Mouse (Mus musculus) embryonic facial prominence, embryonic 14.5 days (tissue): Measurements from ENCODE around the gene Morc3. TPM values are rescaled to one million over a fixed set of nuclear protein-coding genes. Genes with fewer than 3 reads are reported as not detected.

Experiments used
- ATAC-seq: fragments of 200-750 bp; cut with Nextera tagmentation; 2 replicates; pipeline ENCODE4 v1.8.0; 2017; ENCODE audit warnings: low read depth, moderate number of reproducible peaks, moderate TSS enrichment
- DNase-seq: peaks from one replicate; pipeline ENCODE4 v3.0.0-alpha.2; 2015; ENCODE audit warnings: low spot score
- H3K27ac ChIP-seq: fragments of 300-500 bp; sonication (generic); replicated peaks from 2 replicates; pipeline ENCODE4 v1.5.1; 2014; ENCODE audit warnings: low read depth, mild to moderate bottlenecking, low read length, moderate library complexity
- H3K27me3 ChIP-seq: fragments of 300-500 bp; sonication (generic); replicated peaks from 2 replicates; pipeline ENCODE4 v1.6.1; 2014; ENCODE audit warnings: low read length; ENCODE audit not compliant: control insufficient read depth, insufficient read depth
- H3K36me3 ChIP-seq: fragments of 300-500 bp; sonication (generic); 2 replicates; pipeline ENCODE4 v1.6.1; 2014; ENCODE audit warnings: low read length, mixed read lengths; ENCODE audit not compliant: control insufficient read depth, insufficient read depth
- H3K4me1 ChIP-seq: fragments of 300-500 bp; sonication (generic); 2 replicates; pipeline ENCODE4 v1.6.1; 2014; ENCODE audit warnings: antibody characterized with exemption, low read length; ENCODE audit not compliant: control insufficient read depth, insufficient read depth
- H3K4me2 ChIP-seq: fragments of 300-500 bp; sonication (generic); 2 replicates; pipeline ENCODE4 v1.6.1; 2014; ENCODE audit warnings: low read depth, mild to moderate bottlenecking, low read length, moderate library complexity, mixed read lengths
- H3K4me3 ChIP-seq: fragments of 300-500 bp; sonication (generic); 2 replicates; pipeline ENCODE4 v1.5.1; 2014; ENCODE audit warnings: low read depth, mild to moderate bottlenecking, low read length
- H3K9ac ChIP-seq: fragments of 300-500 bp; sonication (generic); 2 replicates; pipeline ENCODE4 v1.6.1; 2014; ENCODE audit warnings: low read depth, mild to moderate bottlenecking, low read length, moderate library complexity, mixed read lengths
- H3K9me3 ChIP-seq: fragments of 300-500 bp; sonication (generic); 2 replicates; pipeline ENCODE4 v1.6.1; 2016; ENCODE audit warnings: low read length; ENCODE audit not compliant: control insufficient read depth
- WGBS: fragments of 180-500 bp; shearing (Covaris S2); extraction: QIAGEN DNeasy Blood & Tissue Kit; methylation state at CpG from one replicate; pipeline ENCODE4 v1.1.7; 2014; 5-methylcytosine and 5-hydroxymethylcytosine counted together
- polyA plus RNA-seq: library from polyadenylated mRNA; unstranded; fragments of >200 nt; fragmentation: Nextera tagmentation; extraction: Ambion mirVana; gene quantifications from 2 replicates; pipeline ENCODE4 v1.2.1, GENCODE M21; 2014

Gene Morc3
- polyA plus RNA-seq, 1 experiment from 2014 or later, result 32.1 TPM

DNA sequence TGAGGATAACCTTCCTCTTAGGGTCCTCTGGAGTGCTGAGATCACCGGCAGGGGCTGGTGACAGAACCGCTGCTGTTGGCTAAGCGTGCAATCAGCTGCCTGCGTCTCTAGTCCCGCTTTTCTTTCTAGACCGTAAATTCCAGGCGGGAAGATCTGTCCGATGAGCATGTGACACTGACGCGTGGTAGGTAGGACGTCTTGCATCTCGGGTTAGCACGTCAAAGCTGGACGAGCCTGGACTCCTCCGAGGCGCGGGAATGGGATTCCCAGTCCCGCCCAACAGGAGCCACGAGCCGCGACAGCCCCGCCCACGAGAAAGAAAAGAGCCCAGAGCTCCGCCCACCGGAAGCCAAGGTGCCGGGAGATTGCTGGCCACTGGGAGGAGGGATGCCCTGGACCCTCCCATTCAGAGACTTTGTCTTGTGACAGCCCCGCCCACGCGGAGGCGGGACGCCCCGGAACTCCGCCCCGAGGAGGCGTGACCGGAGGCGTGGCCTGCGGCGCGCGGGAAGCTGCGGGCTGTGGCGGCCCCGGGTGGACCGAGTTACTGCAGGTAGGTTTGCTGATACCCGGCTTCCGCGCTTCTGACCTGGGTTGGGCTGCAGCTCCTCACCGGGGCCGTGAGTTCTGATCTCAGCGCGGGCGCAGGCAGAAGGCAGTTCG is 51.6 kb downstream of the Morc3 start, which contains the start of gene Chaf1b:
Gene Chaf1b, plus strand, starts transcription at position 479 of the 663 bp plus-strand sequence.
- Histone ChIP-seq H3K36me3 (peaks cover 23% of the 10 kb centered on the region), H3K4me2 (peak within 1 kb of the TSS; percentile 85), H3K4me1 (peaks cover 10% of the 10 kb centered on the region; the same call in 1 of the 2 replicates), H3K27ac (0 out of 2 replicates have a peak within 1 kb of the TSS, but pooled peaks have one; percentile 45), H3K27me3 (no peaks in the 10 kb centered on the region), H3K9me3 (no peaks in the 10 kb centered on the region), H3K9ac (peak within 1 kb of the TSS; percentile 76), H3K4me3 (peak within 1 kb of the TSS; percentile 90)
- ATAC-seq (peak; percentile 94), DNase-seq (peak; percentile 98)
- under 1% methylated on average over 24 of the region's 54 CpGs for WGBS

DNA sequence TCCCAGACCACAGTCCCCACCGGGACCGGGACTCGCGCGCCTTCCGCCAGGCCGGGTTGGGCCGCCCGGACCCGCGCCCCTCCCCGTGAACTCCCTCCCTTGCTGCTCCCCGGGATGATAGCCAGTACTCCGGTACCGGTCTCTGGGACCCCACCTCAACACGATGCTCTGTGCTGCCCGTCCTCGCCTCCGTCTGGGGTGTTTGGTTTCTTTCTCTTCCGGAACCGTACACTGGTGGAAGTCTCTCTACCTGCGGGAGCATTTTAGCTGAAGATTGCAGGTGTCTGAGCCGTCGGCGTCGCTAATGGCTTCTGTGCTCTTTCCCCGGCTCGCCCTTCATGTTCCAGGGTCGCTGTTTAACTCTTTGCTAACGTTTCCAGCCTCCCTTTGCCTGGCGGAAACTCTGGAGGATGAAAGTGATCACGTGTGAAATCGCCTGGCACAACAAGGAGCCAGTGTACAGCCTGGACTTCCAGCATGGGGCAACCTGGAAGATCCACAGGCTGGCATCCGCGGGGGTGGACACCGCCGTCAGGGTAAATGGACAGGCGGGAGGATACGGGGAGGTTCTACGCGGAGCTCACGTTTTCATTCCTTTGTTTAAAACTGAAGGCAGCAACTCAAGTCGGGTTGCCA is 52.3 kb downstream of the Morc3 start:
- peak overlapping the region; percentile 85 for H3K4me2 ChIP-seq
- H3K9me3 ChIP-seq, result no peaks in the 10 kb centered on the region
- peak overlapping the region; percentile 76 for H3K9ac ChIP-seq
- H3K27ac ChIP-seq, result 0 out of 2 replicates have a peak overlapping the region, but pooled peaks have one; percentile 45
- WGBS, result 2% methylated on average over 32 of the region's 43 CpGs
- peak; percentile 19; the same call in 1 of the 2 replicates for ATAC-seq
- H3K4me3 ChIP-seq, result peak overlapping the region; percentile 90
- no peaks in the 10 kb centered on the region for H3K27me3 ChIP-seq
- H3K4me1 ChIP-seq, result peaks cover 10% of the 10 kb centered on the region; the same call in 1 of the 2 replicates
- DNase-seq, result peak; percentile 28
- H3K36me3 ChIP-seq, result peaks cover 30% of the 10 kb centered on the region

DNA sequence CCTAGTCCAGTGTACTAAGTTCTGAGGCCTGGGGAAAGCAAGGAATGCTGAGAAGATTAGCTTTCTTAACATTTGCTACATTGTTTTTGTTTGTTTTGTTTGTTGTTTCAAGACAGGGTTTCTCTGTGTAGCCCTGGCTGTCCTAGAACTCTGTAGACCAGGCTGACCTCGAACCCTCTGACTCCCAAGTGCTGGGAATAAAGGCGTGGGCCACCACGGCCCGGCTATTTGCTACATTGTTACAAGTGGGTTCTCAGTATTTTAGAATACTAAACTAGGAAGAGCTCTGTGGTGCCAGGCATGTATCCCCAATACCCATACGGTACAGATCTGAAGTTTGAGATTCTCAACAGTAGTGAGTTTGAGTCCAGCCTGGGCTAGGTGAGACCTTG is 52.8 kb downstream of the Morc3 start:
- Histone ChIP-seq H3K9ac (peak overlapping the region; percentile 76), H3K27me3 (no peaks in the 10 kb centered on the region), H3K27ac (0 out of 2 replicates have a peak overlapping the region, but pooled peaks have one; percentile 45), H3K4me2 (peak overlapping the region; percentile 85), H3K36me3 (peaks cover 32% of the 10 kb centered on the region), H3K4me3 (peak overlapping the region; percentile 90), H3K9me3 (no peaks in the 10 kb centered on the region), H3K4me1 (peaks cover 10% of the 10 kb centered on the region; the same call in 1 of the 2 replicates)
- DNase-seq, result no peak
- WGBS, result 47% methylated on average over 5 of the region's 5 CpGs
- ATAC-seq, result no peak

DNA sequence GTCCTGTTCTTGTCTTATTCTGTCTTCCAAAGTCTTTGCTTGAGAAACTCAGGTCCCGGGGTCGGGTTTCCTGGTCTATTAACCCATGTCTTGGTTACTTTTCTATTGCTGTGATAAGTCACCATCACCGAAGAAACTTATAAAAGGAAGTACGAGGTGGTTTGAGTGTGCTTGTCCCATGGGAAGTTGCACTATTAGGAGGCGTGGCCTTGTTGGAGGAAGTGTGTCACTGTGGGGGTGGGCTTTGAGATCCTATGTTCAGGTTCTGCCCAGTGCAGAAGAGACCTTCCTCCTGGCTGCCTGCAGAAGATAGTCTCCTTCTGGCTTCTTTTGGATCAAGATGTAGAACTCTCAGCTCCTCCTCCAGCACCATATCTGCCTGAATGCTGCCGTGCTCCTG is 56.6 kb downstream of the Morc3 start:
- H3K27me3 ChIP-seq, result no peaks in the 10 kb centered on the region
- WGBS, result 87% methylated on average over 6 of the region's 6 CpGs
- DNase-seq, result no peak
- no peak overlapping the region for H3K4me3 ChIP-seq
- H3K4me1 ChIP-seq, result peaks cover 10% of the 10 kb centered on the region; the same call in 1 of the 2 replicates
- ATAC-seq, result no peak
- no peaks in the 10 kb centered on the region for H3K9me3 ChIP-seq
- H3K36me3 ChIP-seq, result peaks cover 68% of the 10 kb centered on the region
- no peak overlapping the region for H3K27ac ChIP-seq
- no peak overlapping the region for H3K9ac ChIP-seq
- H3K4me2 ChIP-seq, result no peak overlapping the region

DNA sequence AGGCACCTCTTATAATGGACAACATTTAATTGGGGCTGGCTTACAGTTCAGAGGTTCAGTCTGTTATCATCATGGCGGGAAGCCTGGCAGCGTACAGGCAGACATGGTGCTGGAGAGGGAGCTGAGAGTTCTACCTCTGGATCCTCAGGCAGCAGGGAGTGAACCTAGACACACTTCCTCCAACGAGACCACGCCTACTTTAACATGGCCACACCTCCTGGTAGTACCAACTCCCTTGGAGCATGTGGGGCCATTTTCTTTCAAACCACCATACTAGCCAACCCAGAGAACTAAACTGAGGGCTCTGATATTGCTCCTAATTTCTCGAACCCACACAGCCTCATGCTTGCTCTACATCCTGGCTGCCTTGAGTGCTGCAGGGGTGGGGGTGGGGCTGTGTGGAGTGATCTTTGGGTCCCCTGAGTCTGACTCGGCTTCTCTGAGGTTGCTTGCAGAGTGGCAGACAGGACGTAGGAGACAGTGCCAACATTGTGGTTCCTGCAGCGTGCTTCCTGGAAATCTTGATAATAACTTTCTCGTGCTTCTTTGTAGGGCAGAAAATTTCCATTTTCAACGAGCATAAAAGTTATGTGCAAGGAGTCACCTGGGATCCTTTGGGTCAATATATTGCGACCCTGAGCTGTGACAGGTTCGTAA is 59.2 kb downstream of the Morc3 start:
- WGBS, result 78% methylated on average over 12 of the region's 12 CpGs
- Histone ChIP-seq H3K4me3 (no peak overlapping the region), H3K27ac (no peak overlapping the region), H3K9me3 (no peaks in the 10 kb centered on the region), H3K4me2 (no peak overlapping the region), H3K36me3 (peaks cover 87% of the 10 kb centered on the region), H3K9ac (no peak overlapping the region), H3K4me1 (no peaks in the 10 kb centered on the region), H3K27me3 (no peaks in the 10 kb centered on the region)
- DNase-seq (no peak), ATAC-seq (no peak)

DNA sequence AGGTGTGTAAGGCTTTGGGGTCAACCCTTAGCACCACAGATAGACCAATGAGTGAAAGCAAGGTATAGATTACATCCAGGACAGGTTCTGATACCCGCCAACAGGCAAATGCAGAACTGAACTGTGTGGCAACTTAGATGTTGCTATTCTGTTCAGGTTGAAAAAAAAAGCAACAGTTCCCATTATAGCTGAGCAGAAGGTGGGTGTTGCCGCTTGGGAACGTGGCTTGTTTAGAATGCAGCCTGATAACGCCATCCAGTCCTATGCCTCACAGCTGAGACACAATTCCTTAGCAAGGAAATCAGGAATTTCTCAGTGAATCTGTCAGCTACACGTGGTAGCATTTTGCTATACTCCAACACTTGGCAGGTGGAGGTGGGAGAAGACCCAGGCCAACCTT is 61.4 kb downstream of the Morc3 start:
- no peak for ATAC-seq
- Histone ChIP-seq H3K36me3 (peaks cover 67% of the 10 kb centered on the region), H3K4me3 (no peak overlapping the region), H3K9ac (no peak overlapping the region), H3K9me3 (no peaks in the 10 kb centered on the region), H3K4me2 (no peak overlapping the region), H3K27me3 (no peaks in the 10 kb centered on the region), H3K27ac (no peak overlapping the region), H3K4me1 (no peaks in the 10 kb centered on the region)
- DNase-seq, result no peak
- 89% methylated on average over 5 of the region's 5 CpGs for WGBS

DNA sequence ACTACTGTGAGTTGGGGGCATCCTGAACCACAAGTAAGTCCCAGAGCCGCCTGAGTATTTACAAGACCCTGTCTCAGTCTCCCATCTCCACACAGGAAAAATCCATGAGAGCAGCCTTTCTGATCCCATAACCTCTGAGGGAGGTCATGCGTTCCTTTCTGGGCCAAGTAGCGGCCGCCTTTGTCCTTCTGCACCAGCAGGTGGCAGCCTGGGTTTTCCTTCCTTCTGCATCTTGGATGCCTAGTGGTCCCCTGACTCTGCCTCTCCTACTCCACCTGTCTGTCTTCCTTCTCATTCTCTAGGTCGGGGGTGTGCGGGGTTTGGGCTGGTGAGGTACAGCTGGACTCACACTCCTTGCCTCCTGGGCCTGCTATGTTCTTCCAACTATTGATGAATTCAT is 71.1 kb downstream of the Morc3 start:
- H3K36me3 ChIP-seq, result peaks cover 42% of the 10 kb centered on the region
- H3K4me1 ChIP-seq, result peaks cover 3% of the 10 kb centered on the region; the same call in 1 of the 2 replicates
- H3K4me3 ChIP-seq, result no peak overlapping the region
- ATAC-seq (no peak), DNase-seq (no peak)
- no peak overlapping the region for H3K27ac ChIP-seq
- no peak overlapping the region for H3K9ac ChIP-seq
- 70% methylated on average over 6 of the region's 6 CpGs for WGBS
- H3K9me3 ChIP-seq, result no peaks in the 10 kb centered on the region
- H3K27me3 ChIP-seq, result no peaks in the 10 kb centered on the region
- no peak overlapping the region for H3K4me2 ChIP-seq

DNA sequence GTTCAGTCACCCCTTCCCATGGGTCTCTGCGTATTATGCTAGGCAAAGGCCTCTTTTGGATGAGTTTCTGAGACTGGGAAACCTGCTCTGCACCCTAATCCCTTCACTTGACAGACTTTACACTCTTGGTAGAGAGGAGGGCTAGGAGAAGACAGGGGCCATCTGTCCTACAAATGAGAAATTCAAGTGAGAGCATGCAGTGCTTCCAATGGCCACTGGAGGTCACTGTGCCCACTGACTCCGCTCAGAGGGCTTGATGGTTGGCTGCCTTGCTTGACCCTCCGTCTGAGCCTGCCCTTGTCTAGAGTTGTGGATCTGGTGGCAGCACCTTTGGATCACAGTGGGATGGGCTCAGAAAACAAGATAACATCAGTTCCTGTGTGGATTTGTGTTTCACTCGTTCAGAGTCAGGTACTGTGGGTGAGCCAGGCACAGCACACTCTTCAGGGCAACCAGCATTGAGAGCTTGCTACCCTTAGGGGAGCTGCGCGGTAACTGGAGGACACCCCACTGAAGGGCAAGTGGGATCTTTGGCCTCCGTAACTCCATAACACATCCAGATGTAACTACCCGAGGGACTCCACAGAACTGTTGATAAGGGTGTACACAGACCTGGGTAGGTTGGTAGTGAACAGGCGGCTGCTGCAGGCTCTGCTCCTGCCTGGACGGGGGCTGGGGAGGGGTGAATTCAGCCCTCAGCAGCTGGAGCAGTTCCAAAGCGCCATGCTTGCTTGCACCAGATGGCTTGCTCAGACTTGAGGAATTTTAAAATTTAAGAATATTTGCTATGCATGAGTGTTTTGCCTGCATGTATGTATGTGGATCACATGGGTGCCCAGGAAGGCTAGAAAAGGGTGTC is 74.5 kb downstream of the Morc3 start:
- H3K4me1 ChIP-seq, result peaks cover 3% of the 10 kb centered on the region; the same call in 1 of the 2 replicates
- peak overlapping the region; percentile 28; the same call in 1 of the 2 replicates for H3K27ac ChIP-seq
- H3K9ac ChIP-seq, result peak overlapping the region; percentile 19; the same call in 1 of the 2 replicates
- DNase-seq (peak; percentile 68), ATAC-seq (peak; percentile 66)
- H3K9me3 ChIP-seq, result no peaks in the 10 kb centered on the region
- no peak overlapping the region for H3K4me3 ChIP-seq
- H3K36me3 ChIP-seq, result peaks cover 23% of the 10 kb centered on the region
- 51% methylated on average over 11 of the region's 11 CpGs for WGBS
- no peak overlapping the region for H3K4me2 ChIP-seq
- H3K27me3 ChIP-seq, result no peaks in the 10 kb centered on the region
